Comparison of ENCODE assay signal across 14 mouse cellular contexts in the genomic region with DNA sequence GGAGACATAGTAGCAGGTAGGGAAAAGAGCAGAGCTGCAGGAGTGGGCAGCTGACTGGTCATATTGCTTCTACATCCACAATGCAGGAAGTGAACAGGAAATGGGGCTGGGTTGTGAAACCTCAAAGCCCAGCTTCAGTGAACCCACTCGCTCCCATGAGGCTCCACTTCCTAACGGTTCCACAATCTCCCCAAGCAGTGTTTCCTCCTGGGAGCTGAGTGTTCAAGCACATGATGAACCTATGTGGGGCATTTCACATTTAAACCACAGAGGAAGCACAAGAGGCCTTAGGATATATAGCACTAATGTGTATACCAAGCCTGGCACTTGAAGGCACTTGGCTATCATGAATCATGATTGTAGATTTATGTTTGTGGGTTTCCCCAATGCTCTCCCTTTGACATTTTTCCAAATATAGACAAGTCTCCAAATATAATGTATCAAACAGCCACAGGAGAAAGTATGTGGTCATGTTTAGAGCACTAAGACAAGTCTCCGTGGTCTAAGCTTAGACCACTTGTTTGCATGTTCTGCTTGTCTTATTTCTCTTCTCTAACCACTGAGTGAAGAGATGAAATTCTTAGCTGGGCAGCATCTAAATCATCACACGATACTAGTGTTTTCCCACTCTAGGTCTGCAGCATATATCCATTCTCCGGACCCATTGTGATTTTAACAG.
DNase-seq lines count a peak whose midpoint lies in the region; ATAC-seq lines count a peak whose summit lies in the region.
"Had no signal": no experiment of that assay in that cellular context is flagged by ENCODE, and none has a peak within 500 bp of the region (broad histone marks: within the 10 kb centered on the region; RNA-seq: fewer than 3 reads in every experiment).

No protein-coding gene starts in this region.

- H3K4me1 ChIP-seq in hindbrain, embryonic 11.5 days (replicated peaks; ENCODE audit: control insufficient read depth, insufficient read depth, low read length), result no peaks in the 10 kb centered on the region
- H3K4me1 ChIP-seq: embryonic facial prominence, embryonic 13.5 days had no signal

- no peaks in the 10 kb centered on the region for H3K9me3 ChIP-seq in hindbrain, embryonic 11.5 days (ENCODE audit: control insufficient read depth, low read length)
- H3K9me3 ChIP-seq: embryonic facial prominence, embryonic 13.5 days had no signal

- H3K27ac ChIP-seq in macrophage, result 0 out of 2 replicates have a peak overlapping the region, but pooled peaks have one; percentile 28
- H3K27ac ChIP-seq in hindbrain, embryonic 11.5 days (ENCODE audit: low read depth, low read length), result no peak overlapping the region
- H3K27ac ChIP-seq: embryonic facial prominence, embryonic 13.5 days; heart, adult 2 months had no signal

- H3K4me3 ChIP-seq in macrophage (ENCODE audit: inconsistent target), result no peak overlapping the region
- H3K4me3 ChIP-seq in hindbrain, embryonic 11.5 days (ENCODE audit: low read depth, low read length), result no peak overlapping the region
- H3K4me3 ChIP-seq: embryonic facial prominence, embryonic 13.5 days; heart, adult 2 months had no signal

- H3K36me3 ChIP-seq in macrophage (ENCODE audit: inconsistent target), result no peaks in the 10 kb centered on the region
- no peaks in the 10 kb centered on the region for H3K36me3 ChIP-seq in hindbrain, embryonic 11.5 days (ENCODE audit: control insufficient read depth, insufficient read depth, low read length)
- H3K36me3 ChIP-seq: embryonic facial prominence, embryonic 13.5 days had no signal

- H3K9ac ChIP-seq in hindbrain, embryonic 11.5 days (ENCODE audit: low read depth, low read length), result no peak overlapping the region
- H3K9ac ChIP-seq: embryonic facial prominence, embryonic 13.5 days had no signal

- no peaks in the 10 kb centered on the region for H3K79me2 ChIP-seq in macrophage (ENCODE audit: inconsistent target)

- no peak for ATAC-seq in hindbrain, embryonic 11.5 days (ENCODE audit: low FRiP score)

- 13% methylated on average over 5 of the region's 5 CpGs for WGBS in macrophage (ENCODE audit: missing documents)
- 88% methylated on average over 5 of the region's 5 CpGs for WGBS in hindbrain, embryonic 11.5 days

- no peak overlapping the region for H3K4me2 ChIP-seq in hindbrain, embryonic 11.5 days (replicated peaks; ENCODE audit: low read depth, low read length)
- H3K4me2 ChIP-seq: embryonic facial prominence, embryonic 13.5 days had no signal

- no peaks in the 10 kb centered on the region for H3K27me3 ChIP-seq in hindbrain, embryonic 11.5 days (ENCODE audit: control insufficient read depth, insufficient read depth, low read length)
- H3K27me3 ChIP-seq: embryonic facial prominence, embryonic 13.5 days had no signal

- peak; percentile 32 to 36 for DNase-seq in spleen, postnatal 36 days (ENCODE audit: low spot score in 2 of 2)
- no peak for DNase-seq in spleen, postnatal 4 days (ENCODE audit: low spot score in 2 of 2)
- peak; percentile 64 for DNase-seq in c-Kit-positive CD71-negative TER-119-negative erythroid progenitor cells, embryonic 14.5 days (ENCODE audit: low read depth)
- no peak for DNase-seq in right cerebral cortex, postnatal 25 days
- DNase-seq in spleen, postnatal 14 days (ENCODE audit: low spot score in 2 of 2), result no peak
- no peak for DNase-seq in hindbrain, embryonic 11.5 days (ENCODE audit: low spot score)
- DNase-seq: cerebellum, adult 11-12 months; heart, postnatal 14 days; kidney, adult 8-10 months; lung, adult 2 months; thymus, postnatal 4 days had no signal

Comparison
In these comparisons a context has a peak if more than half of its experiments do, and no peak if none do; other contexts are left out.
1. DNase-seq: peak in spleen, postnatal 36 days (2 of 2) and c-Kit-positive CD71-negative TER-119-negative erythroid progenitor cells, embryonic 14.5 days (single experiment); none in spleen, postnatal 4 days (0 of 2), right cerebral cortex, postnatal 25 days (single experiment), spleen, postnatal 14 days (0 of 2) and hindbrain, embryonic 11.5 days (single experiment).